15 mouse cellular contexts compared by ENCODE assay signal in genomic region chr7:119279896-119280661, GRCm38 (mm10).
"Had no signal": no experiment of that assay in that cellular context is flagged by ENCODE, and none has a peak within 500 bp of the region (broad histone marks: within the 10 kb centered on the region; RNA-seq: fewer than 3 reads in every experiment).

No protein-coding gene starts in this region.

- H3K4me2 ChIP-seq: limb, embryonic 15.5 days; lung, embryonic 14.5 days; neural tube, embryonic 13.5 days had no signal

- H3K9ac ChIP-seq: limb, embryonic 15.5 days; lung, embryonic 14.5 days; neural tube, embryonic 13.5 days had no signal

- H3K27ac ChIP-seq: kidney, postnatal 0 days; limb, embryonic 15.5 days; midbrain, embryonic 10.5 days; neural tube, embryonic 13.5 days had no signal

- DNase-seq: kidney, adult 11 months; kidney, adult 9 months; kidney, postnatal 4 days; layer of hippocampus, postnatal 36 days; lung, embryonic 14.5 days; lung, postnatal 10 days; lung, postnatal 4 days; midbrain, embryonic 14.5 days; right cerebral cortex, postnatal 25 days; thymus, adult 2 months; thymus, postnatal 25 days had no signal

- H3K9me3 ChIP-seq: limb, embryonic 15.5 days; midbrain, embryonic 10.5 days; neural tube, embryonic 13.5 days had no signal

- H3K27me3 ChIP-seq: limb, embryonic 15.5 days; neural tube, embryonic 13.5 days had no signal

- H3K4me1 ChIP-seq: limb, embryonic 15.5 days; midbrain, embryonic 10.5 days; neural tube, embryonic 13.5 days had no signal

- H3K36me3 ChIP-seq: limb, embryonic 15.5 days; midbrain, embryonic 10.5 days; neural tube, embryonic 13.5 days had no signal

- H3K4me3 ChIP-seq: limb, embryonic 15.5 days; midbrain, embryonic 10.5 days; neural tube, embryonic 13.5 days had no signal
